Mouse (Mus musculus) heart, embryonic 11.5 days (tissue): ENCODE data around the gene 4930579G24Rik. TPM values are rescaled to one million over a fixed set of nuclear protein-coding genes. Genes with fewer than 3 reads are reported as not detected.

Source experiments
- ATAC-seq: fragments of 200-750 bp; cut with Nextera tagmentation; replicated peaks from 2 replicates; pipeline ENCODE4 v1.8.0; 2017; ENCODE audit warnings: moderate library complexity; ENCODE audit not compliant: insufficient number of reproducible peaks, low FRiP score, low TSS enrichment
- H3K27ac ChIP-seq: fragments of 300-500 bp; sonication (generic); 2 replicates; pipeline ENCODE4 v1.5.1; 2014; ENCODE audit warnings: mild to moderate bottlenecking, low read depth, low read length
- H3K27me3 ChIP-seq: fragments of 300-500 bp; sonication (generic); 2 replicates; pipeline ENCODE4 v1.6.1; 2014; ENCODE audit warnings: mild to moderate bottlenecking, low read length, mixed read lengths; ENCODE audit not compliant: control insufficient read depth, insufficient read depth
- H3K36me3 ChIP-seq: fragments of 300-500 bp; sonication (generic); 2 replicates; pipeline ENCODE4 v1.6.1; 2014; ENCODE audit warnings: mild to moderate bottlenecking, low read length, moderate library complexity, mixed read lengths; ENCODE audit not compliant: control insufficient read depth, insufficient read depth
- H3K4me1 ChIP-seq: fragments of 300-500 bp; sonication (generic); 2 replicates; pipeline ENCODE4 v1.6.1; 2014; ENCODE audit warnings: low read length; ENCODE audit not compliant: control insufficient read depth, insufficient read depth
- H3K4me2 ChIP-seq: fragments of 300-500 bp; sonication (generic); 2 replicates; pipeline ENCODE4 v1.6.1; 2014; ENCODE audit warnings: mild to moderate bottlenecking, moderate library complexity
- H3K4me3 ChIP-seq: fragments of 300-500 bp; sonication (generic); 2 replicates; pipeline ENCODE4 v1.5.1; 2014; ENCODE audit warnings: low read depth, low read length
- H3K9ac ChIP-seq: fragments of 300-500 bp; sonication (generic); 2 replicates; pipeline ENCODE4 v1.6.1; 2014; ENCODE audit warnings: mild to moderate bottlenecking, low read depth, low read length, moderate library complexity
- H3K9me3 ChIP-seq: fragments of 300-500 bp; sonication (generic); replicated peaks from 2 replicates; pipeline ENCODE4 v1.6.1; 2016; ENCODE audit warnings: low read length; ENCODE audit not compliant: control insufficient read depth
- WGBS: fragments of 180-500 bp; shearing (Covaris S2); extraction: QIAGEN DNeasy Blood & Tissue Kit; methylation state at CpG from one replicate; pipeline ENCODE4 v1.1.7; 2014; ENCODE audit not compliant: insufficient replicate concordance; 5-methylcytosine and 5-hydroxymethylcytosine counted together
- polyA plus RNA-seq: library from polyadenylated mRNA; unstranded; fragments of >200 nt; fragmentation: Nextera tagmentation; extraction: Ambion mirVana; gene quantifications from 2 replicates; pipeline ENCODE4 v1.2.1, GENCODE M21; 2014

Gene 4930579G24Rik
- polyA plus RNA-seq, 1 experiment from 2014 or later: 26.1 TPM

- H3K4me1 ChIP-seq: no peaks in the 10 kb centered on the region
- H3K9me3 ChIP-seq: no peaks in the 10 kb centered on the region
- ATAC-seq: no peak
- no peaks in the 10 kb centered on the region for H3K27me3 ChIP-seq
- H3K9ac ChIP-seq: no peak overlapping the region
- no peak overlapping the region for H3K4me3 ChIP-seq
- 81% methylated on average over 16 of the region's 16 CpGs for WGBS
- H3K36me3 ChIP-seq: no peaks in the 10 kb centered on the region
- H3K27ac ChIP-seq: no peak overlapping the region
- no peak overlapping the region for H3K4me2 ChIP-seq
Observed at GRCm38 (mm10) chr3:79672188-79672587, 43.3 kb downstream of the 4930579G24Rik start.

- Histone ChIP-seq H3K9me3 (no peaks in the 10 kb centered on the region), H3K36me3 (no peaks in the 10 kb centered on the region), H3K9ac (no peak overlapping the region), H3K27ac (no peak overlapping the region), H3K4me3 (no peak overlapping the region), H3K4me1 (no peaks in the 10 kb centered on the region), H3K4me2 (no peak overlapping the region), H3K27me3 (no peaks in the 10 kb centered on the region)
- ATAC-seq: no peak
- 14% methylated on average over 4 of the region's 4 CpGs for WGBS
Observed at GRCm38 (mm10) chr3:79673082-79673481, 44.2 kb downstream of the 4930579G24Rik start.

GRCm38 (mm10) chr3:79674641-79675040 is 45.8 kb downstream of the 4930579G24Rik start:
- no peak overlapping the region for H3K4me3 ChIP-seq
- H3K27me3 ChIP-seq: no peaks in the 10 kb centered on the region
- H3K4me2 ChIP-seq: no peak overlapping the region
- H3K36me3 ChIP-seq: no peaks in the 10 kb centered on the region
- no peak overlapping the region for H3K27ac ChIP-seq
- ATAC-seq: no peak
- H3K9ac ChIP-seq: no peak overlapping the region
- no peaks in the 10 kb centered on the region for H3K4me1 ChIP-seq
- WGBS: 75% methylated on average over 5 of the region's 5 CpGs
- no peaks in the 10 kb centered on the region for H3K9me3 ChIP-seq

GRCm38 (mm10) chr3:79676411-79676810 is 47.5 kb downstream of the 4930579G24Rik start:
- Histone ChIP-seq H3K9ac (no peak overlapping the region), H3K27me3 (no peaks in the 10 kb centered on the region), H3K4me2 (no peak overlapping the region), H3K36me3 (no peaks in the 10 kb centered on the region), H3K4me1 (no peaks in the 10 kb centered on the region), H3K9me3 (no peaks in the 10 kb centered on the region), H3K27ac (no peak overlapping the region), H3K4me3 (no peak overlapping the region)
- WGBS: 86% methylated on average over 3 of the region's 3 CpGs
- ATAC-seq: no peak

Other genes with a start within 250 kb of the 4930579G24Rik start
- 5.0 and 6.2 TPM in 2 replicates for gene Fnip2, start 61.3 kb upstream of the 4930579G24Rik start, polyA plus RNA-seq
- 130 and 133 TPM in 2 replicates for gene Ppid, start 37.7 kb upstream of the 4930579G24Rik start, polyA plus RNA-seq
- gene Etfdh, start 421 bp downstream of the 4930579G24Rik start, polyA plus RNA-seq: 124 and 141 TPM in 2 replicates
- 5.4 and 6.0 TPM in 2 replicates for gene Rxfp1, start 108.8 kb downstream of the 4930579G24Rik start, polyA plus RNA-seq
- gene Tmem144, start 223.7 kb downstream of the 4930579G24Rik start, polyA plus RNA-seq: 11.7 and 12.8 TPM in 2 replicates